Mouse (Mus musculus) urinary bladder, postnatal 4 days (tissue): ENCODE measurements around the gene Maf.

Experiments
- DNase-seq, 2 experiments: peaks; one replicate each; pipeline ENCODE4 v3.0.0; 2021 to 2022; ENCODE audit warnings: low spot score in 2 of 2

The Maf gene

DNA sequence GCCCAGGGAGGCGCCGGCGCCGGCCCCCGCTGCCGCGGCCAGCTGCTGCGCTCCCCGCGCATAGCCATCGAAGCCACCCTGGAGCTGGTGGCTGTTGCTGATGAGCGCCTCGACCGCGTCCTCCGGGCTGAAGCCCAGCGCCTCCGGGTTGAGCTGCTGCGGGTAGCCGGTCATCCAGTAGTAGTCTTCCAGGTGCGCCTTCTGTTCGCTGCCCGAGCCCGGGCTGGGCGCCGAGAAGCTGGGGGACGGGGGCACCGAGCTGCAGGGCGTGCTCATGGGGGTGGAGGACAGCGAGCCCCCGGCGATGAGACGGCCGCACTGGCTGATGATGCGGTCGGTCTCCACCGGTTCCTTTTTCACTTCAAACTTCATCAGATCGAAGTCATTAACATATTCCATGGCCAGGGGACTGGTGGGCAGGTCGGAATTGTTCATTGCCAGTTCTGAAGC is 1.2 kb downstream of the Maf start:
- DNase-seq = peak; percentile 42 to 64

DNA sequence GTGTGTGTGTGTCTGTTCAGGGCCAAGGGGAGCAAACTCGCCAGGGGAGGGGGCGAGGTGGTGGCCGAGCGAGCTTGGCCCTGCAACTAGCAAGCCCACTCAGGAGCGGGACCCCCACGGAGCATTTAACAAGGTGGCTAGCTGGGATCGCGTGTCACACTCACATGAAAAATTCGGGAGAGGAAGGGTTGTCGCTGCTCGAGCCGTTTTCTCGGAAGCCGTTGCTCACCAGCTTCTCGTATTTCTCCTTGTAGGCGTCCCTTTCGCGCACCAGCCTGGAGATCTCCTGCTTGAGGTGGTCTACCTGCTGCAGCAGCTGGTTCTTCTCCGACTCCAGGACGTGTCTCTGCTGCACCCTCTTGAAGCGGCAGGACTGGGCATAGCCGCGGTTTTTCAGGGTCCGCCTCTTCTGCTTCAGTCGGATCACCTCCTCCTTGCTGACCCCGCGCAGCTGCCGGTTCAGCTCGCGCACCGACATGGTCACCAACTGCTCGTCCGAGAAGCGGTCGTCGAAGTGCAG is 1.9 kb downstream of the Maf start:
- peak; percentile 53 to 61 for DNase-seq

DNA sequence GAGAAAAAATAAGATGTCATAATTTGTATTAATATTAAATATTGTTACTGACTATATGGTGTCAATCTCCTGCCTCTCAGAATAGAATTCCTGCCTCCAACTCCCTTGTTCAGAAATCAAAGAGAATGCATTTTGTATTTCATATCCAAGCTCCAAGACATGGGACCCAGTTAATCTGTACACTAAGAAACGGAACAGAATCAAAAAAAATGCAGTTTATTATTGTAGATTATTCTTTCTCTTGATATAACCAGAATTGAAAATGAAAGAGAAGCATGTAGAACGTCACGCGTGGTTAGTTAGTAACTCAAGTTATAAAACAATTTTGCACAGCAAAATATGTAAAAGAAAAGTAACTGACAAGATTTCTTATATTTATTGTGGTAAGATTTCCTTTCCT is 4.5 kb downstream of the Maf start:
- no peak for DNase-seq

DNA sequence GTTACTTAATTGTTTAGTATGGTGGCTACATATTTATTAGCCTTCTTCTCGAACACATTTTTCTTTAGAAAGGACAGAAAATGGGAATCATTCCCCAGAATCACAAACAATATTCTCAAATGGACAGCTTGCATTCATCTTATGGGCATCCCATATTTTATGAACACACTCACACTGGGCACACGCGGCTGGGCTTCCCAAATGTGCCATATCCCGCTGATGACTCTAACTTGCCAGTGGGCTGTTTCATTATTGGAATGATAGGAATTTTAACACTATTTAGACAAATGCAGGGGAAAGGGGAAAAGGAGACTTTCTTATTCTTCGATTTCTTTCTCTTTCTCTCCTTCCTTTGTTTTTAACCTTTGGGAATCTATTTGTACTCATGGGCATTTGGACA is 6.6 kb downstream of the Maf start:
- DNase-seq = no peak

DNA sequence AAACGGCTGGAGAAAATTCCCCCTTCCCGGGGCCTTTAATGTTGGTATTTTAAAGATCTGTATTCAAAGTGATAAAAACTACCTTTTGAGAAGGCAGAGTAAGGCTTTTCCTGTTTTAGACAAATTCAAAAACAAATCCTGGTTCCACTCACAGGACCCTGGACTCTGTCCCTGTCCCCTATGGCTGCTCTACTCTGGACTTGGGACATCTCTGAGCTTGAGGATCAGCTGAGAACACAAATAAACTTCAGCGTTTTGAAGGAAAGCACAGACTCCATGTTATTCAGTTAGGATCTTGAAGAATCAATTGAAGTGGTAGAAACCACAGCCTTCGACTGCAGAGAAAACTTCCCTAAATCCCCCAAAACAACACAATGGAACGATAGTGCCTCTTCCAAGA is 8.4 kb downstream of the Maf start:
- DNase-seq = no peak

DNA sequence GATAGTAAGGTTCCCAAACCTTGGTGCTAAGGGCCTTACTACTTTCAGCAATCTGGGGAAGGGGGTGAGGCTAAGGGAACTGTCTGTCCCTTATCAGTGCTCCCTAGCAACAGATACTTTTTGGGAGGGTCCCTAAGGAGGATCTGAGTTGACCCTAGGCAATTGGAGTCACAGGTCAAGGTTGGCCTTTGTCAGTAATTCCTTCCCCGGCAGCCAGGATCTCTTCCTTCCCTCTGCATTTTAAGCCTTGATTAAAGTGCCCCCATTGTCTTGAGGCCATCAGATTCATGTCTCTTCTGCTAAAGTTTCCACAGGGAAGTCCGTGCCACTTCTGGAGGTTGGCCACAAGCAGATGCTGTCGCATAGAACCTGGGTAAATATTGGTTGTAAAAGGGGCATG is 10.2 kb downstream of the Maf start:
- no peak for DNase-seq

DNA sequence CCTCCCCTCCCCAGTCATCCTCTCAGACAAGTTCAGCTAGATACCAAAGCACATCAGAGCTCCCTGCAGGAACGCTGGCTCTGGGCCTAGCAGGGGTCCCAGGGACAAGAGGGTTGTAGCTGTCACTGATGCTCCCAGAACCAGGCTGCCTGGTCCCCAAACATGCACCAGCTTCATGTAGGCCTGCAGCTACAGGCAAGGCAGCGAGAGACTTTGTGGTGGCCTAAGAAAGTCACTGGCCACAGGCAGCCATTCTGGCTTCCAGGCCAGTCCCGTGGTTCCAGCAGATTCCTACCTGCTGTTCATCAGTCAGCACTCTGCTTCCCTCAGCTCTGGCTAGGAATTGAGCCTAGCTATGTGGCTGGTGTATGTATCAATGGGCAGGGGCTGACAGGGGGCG is 10.9 kb downstream of the Maf start:
- no peak for DNase-seq

DNA sequence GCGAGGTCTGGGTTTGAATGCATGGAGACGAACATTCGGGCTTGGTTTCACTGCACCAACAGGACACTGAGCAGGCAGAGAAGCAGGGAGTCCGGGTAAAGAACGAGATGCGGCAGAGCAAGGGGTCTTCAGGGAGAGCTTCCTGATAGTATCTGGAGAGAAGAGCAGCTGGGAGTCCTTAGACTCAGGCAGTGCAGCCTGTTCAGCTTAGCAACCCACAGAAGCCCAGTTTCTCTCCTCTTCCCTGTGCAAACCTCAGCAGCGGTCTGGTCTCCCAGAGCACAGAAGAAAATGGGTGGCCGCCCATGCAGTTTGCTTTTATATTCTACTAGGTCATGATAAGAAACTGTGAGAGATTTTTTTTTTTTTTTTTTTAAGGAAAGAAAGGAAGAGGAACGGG is 20.2 kb downstream of the Maf start:
- no peak for DNase-seq

DNA sequence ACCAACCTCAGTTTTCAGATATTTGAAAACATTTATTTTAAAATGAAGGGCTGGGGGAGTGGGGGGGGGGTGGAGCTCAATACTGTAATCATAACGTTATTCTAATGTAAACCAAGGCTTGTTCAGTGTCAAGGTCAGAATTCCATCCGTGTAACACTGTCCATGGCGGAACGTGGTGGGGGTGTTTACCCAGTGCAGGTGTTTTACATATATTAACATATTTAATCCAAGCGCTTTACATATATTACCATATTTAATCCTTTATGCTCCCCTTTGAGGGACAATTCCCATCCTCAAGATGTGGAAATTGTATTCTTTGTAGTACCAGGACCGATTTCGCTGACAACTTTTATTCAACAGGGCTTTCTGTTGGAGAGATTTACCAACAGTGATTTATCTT is 24.3 kb downstream of the Maf start:
- DNase-seq = no peak

DNA sequence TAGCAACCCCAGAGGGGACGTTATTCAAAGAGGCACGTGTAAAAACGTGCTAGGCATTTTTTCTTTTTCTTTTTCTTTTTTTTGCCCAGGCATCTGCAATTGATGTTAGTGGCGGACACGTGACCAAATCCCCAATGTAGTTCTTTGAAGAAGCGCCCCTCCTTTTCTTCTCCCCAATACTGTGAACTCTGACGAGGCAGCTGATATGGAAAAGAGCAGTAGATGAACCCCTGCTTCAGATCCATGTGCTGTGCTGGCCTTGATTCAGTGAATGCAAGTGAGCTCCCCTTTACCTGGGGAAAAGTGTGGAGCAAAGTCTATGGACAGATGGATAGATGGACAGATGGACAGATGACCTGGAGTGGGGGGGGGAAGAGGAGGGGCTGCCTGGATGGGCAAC is 28.1 kb downstream of the Maf start:
- DNase-seq = no peak

DNA sequence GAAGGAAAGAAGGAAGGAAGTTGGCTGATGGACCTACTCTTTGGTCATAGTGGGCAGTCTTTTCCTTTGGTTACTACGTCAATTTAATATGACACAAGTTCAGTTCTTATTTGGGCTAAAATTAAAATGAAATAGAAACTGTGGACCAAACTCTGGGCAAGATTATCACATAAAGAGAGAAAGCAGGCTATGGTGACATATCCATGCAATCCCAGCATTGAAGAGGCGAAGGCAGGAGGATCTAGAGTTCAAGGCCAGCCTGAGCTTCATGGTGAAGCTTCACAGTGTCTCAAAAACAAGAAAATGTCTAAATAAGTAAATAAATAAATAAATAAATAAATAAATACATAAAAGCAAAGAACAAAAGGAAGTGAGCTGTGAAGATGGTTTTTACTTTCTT is 42.7 kb downstream of the Maf start:
- no peak for DNase-seq

DNA sequence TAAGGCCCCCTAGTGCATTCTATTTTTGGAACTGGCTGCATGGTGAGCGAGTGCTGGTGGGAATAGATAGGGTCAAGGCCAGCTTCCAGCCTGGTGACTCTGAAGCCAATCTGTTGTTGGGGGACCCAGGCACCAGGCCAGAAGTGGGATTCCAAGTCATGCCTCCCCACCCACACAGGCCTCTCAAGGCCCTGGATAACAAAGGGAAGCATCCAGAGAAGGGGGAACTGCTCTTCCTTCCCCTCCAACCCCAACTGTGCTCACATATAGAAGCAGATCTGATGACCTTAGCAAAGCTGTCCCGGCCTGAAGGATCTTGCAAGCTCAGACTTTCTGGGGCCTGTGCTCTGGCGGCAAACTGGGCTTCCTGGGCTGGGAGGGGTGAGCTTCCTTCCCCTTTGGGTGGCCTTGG is 57.5 kb downstream of the Maf start:
- peak in 1 of 2 experiments; percentile 47 for DNase-seq

DNA sequence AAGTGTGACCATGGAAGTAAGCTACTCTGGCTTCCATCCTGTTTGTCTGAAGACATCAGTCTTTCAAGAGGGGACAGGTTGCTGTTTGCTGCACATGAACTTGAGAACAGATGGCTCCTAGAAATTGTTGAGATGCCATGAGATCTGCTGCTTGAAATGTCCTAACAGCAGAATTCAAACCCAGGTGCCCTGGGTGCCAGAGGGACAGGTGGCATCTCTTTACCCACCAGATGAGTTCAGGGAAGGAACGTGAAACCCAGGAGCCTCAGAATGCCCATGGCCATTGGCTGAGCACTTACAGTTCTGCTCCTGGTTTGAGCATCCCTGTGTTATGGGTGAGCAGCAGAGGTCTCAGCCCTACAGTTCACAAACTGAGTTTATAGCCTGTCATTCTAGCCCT is 62.5 kb downstream of the Maf start:
- DNase-seq = no peak

DNA sequence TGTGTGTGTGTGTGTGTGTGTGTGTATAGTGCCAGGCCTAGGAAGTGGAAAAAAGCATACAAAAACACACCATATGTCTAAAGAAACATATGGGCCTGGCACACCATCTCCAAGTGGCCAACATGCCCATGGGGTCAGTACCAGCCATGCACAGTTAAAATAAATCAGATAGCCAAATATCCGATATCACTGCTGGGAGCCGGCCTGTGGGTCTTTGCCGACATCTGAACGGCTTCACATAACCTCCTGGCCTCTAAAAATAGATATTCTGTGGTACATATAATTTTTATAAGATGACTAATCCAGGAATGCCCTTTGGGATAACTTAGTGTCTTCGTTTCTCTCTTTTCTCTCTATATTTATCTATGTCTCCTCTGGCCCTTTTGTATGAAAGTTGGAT is 65.7 kb downstream of the Maf start:
- DNase-seq = no peak

DNA sequence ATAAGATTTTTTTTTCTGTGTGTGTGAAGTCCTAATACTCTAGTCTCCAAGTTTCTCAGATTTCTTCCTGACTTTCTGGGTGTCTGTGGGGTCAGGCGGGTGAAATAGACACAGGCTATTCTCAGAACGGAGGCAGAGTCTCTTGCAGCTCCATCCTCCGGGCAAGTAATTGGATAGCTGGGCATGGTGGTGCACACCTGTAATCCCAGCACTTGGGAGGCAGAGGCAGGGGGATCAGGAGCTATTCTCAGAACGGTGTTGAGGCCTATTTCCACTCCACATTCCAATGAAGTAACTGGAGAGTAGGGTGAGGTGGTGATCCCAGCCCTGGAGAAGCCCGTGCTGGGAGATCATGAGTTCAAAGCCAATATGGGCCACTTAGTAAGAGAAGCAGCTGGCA is 67.6 kb downstream of the Maf start:
- no peak for DNase-seq

DNA sequence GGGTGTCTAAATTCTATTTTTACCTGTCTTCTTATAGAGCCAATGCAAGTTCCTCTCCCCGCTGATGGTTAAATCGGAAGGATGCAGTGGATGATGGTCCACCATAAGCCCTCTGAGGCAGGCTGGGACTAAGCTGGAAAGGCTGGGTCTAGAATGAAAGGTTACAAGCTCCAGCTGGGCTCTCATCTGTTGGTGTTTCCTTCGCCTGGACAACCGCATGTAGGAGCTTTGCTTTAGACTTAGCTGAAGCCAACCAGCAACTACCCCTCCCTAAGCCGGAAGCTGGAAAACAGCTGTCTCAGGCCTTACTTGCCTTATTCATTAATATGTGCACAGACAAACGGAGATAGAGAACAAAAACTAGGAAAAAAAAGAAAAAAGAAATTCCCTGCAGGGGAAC is 70.8 kb downstream of the Maf start:
- no peak for DNase-seq
